In the genomic region with DNA sequence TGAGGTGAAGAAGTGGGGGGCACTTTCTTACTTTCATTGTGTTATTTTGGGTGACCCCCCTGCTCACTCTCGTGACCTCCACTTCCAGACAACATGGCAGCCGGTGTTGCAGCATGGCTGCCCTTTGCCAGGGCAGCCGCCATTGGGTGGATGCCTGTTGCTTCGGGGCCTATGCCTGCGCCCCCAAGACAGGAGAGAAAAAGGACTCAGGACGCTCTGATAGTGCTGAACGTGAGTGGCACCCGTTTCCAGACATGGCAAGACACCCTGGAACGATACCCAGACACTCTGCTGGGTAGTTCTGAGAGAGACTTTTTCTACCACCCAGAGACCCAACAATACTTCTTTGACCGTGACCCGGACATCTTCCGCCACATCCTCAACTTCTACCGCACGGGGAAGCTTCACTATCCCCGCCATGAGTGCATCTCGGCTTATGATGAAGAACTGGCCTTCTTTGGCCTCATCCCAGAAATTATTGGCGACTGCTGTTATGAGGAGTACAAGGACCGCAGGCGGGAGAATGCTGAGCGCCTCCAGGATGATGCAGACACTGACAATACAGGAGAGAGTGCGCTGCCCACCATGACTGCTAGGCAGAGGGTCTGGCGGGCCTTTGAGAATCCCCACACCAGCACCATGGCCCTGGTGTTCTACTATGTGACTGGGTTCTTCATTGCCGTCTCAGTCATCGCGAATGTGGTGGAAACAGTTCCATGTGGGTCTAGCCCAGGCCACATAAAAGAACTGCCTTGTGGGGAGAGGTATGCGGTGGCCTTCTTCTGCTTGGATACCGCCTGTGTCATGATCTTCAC, we compare ENCODE assay signal across 11 mouse cellular contexts. TPM values are rescaled to one million over a fixed set of nuclear protein-coding genes. Genes with fewer than 3 reads are reported as not detected.
DNase-seq lines count a peak whose midpoint lies in the region; ATAC-seq lines count a peak whose summit lies in the region.
"Had no signal": no experiment of that assay in that cellular context is flagged by ENCODE, and none has a peak within 500 bp of the region (broad histone marks: within the 10 kb centered on the region; RNA-seq: fewer than 3 reads in every experiment).

No protein-coding gene starts in this region.

- no peaks in the 10 kb centered on the region for H3K9me3 ChIP-seq in neural tube, embryonic 12.5 days
- H3K9me3 ChIP-seq in forebrain, embryonic 15.5 days = no peaks in the 10 kb centered on the region
- H3K9me3 ChIP-seq in neural tube, embryonic 13.5 days = no peaks in the 10 kb centered on the region

- 94% methylated on average over 27 of the region's 27 CpGs for WGBS in neural tube, embryonic 12.5 days
- WGBS in forebrain, embryonic 15.5 days = 95% methylated on average over 27 of the region's 27 CpGs
- 94% methylated on average over 27 of the region's 27 CpGs for WGBS in neural tube, embryonic 13.5 days

- H3K9ac ChIP-seq in neural tube, embryonic 12.5 days = no peak overlapping the region
- no peak overlapping the region for H3K9ac ChIP-seq in forebrain, embryonic 15.5 days (replicated peaks)
- no peak overlapping the region for H3K9ac ChIP-seq in neural tube, embryonic 13.5 days

- no peak overlapping the region for H3K27ac ChIP-seq in neural tube, embryonic 12.5 days
- H3K27ac ChIP-seq in forebrain, embryonic 15.5 days (replicated peaks) = no peak overlapping the region
- H3K27ac ChIP-seq in neural tube, embryonic 13.5 days (replicated peaks) = no peak overlapping the region
- H3K27ac ChIP-seq: gastrocnemius, adult 2 months had no signal

- intact Hi-C loops in gastrocnemius, postnatal 14 days (cut with DNase I; ENCODE audit: low total_unique reads) = no loop called here

- peak; percentile 2 for DNase-seq in gastrocnemius, postnatal 14 days
- DNase-seq in gastrocnemius, postnatal 4 days (ENCODE audit: low spot score in 2 of 2) = no peak
- DNase-seq in neural tube, embryonic 10.5 days (ENCODE audit: extremely low spot score, low spot score) = no peak
- DNase-seq in thymus, postnatal 0 days (ENCODE audit: low spot score) = no peak
- no peak for DNase-seq in adrenal gland, adult (ENCODE audit: inconsistent age in 2 of 2, low spot score in 1 of 2)
- DNase-seq: gastrocnemius, adult 2 months had no signal

- H3K4me3 ChIP-seq in neural tube, embryonic 12.5 days = peak overlapping the region; percentile 74; the same call in 1 of the 2 replicates
- peak overlapping the region; percentile 83 for H3K4me3 ChIP-seq in forebrain, embryonic 15.5 days
- H3K4me3 ChIP-seq in neural tube, embryonic 13.5 days = peak overlapping the region; percentile 85

- no peak for ATAC-seq in neural tube, embryonic 12.5 days (ENCODE audit: low FRiP score, low read depth)
- no peak for ATAC-seq in forebrain, embryonic 15.5 days (replicated peaks)
- ATAC-seq in neural tube, embryonic 13.5 days (ENCODE audit: low read depth) = no peak

- 0 out of 2 replicates have a peak, but pooled peaks cover 4% of the 10 kb centered on the region for H3K4me1 ChIP-seq in neural tube, embryonic 12.5 days
- 0 out of 2 replicates have a peak, but pooled peaks cover 8% of the 10 kb centered on the region for H3K4me1 ChIP-seq in forebrain, embryonic 15.5 days
- peaks cover 6% of the 10 kb centered on the region; the same call in 1 of the 2 replicates for H3K4me1 ChIP-seq in neural tube, embryonic 13.5 days (replicated peaks)

- peak overlapping the region; percentile 94 for H3K4me2 ChIP-seq in neural tube, embryonic 12.5 days (replicated peaks)
- H3K4me2 ChIP-seq in forebrain, embryonic 15.5 days (replicated peaks) = 0 out of 2 replicates have a peak overlapping the region, but pooled peaks have one; percentile 79
- peak overlapping the region; percentile 86 for H3K4me2 ChIP-seq in neural tube, embryonic 13.5 days

- no peaks in the 10 kb centered on the region; the same call in 1 of the 2 replicates for H3K27me3 ChIP-seq in neural tube, embryonic 12.5 days (replicated peaks)
- H3K27me3 ChIP-seq in forebrain, embryonic 15.5 days = no peaks in the 10 kb centered on the region
- H3K27me3 ChIP-seq in neural tube, embryonic 13.5 days = 0 out of 2 replicates have a peak, but pooled peaks cover 7% of the 10 kb centered on the region

- H3K36me3 ChIP-seq in neural tube, embryonic 12.5 days = no peaks in the 10 kb centered on the region
- H3K36me3 ChIP-seq in forebrain, embryonic 15.5 days = no peaks in the 10 kb centered on the region
- no peaks in the 10 kb centered on the region for H3K36me3 ChIP-seq in neural tube, embryonic 13.5 days

RNA-seq across cellular contexts. Expression of gene Kcnd2, which starts 1.1 kb away (rescaled TPM):
- under 1 TPM; 0.04 to 0.09 TPM for total RNA-seq in gastrocnemius, postnatal 14 days (2021)
- under 1 TPM; 0.25 to 0.57 TPM for total RNA-seq in gastrocnemius, postnatal 4 days (2021)
- polyA plus RNA-seq in neural tube, embryonic 12.5 days (2016; fragmentation: Nextera tagmentation; extraction: Ambion mirVana) = 6.4 and 6.6 TPM in 2 replicates
- polyA plus RNA-seq in forebrain, embryonic 15.5 days (2015; fragmentation: Nextera tagmentation; extraction: Ambion mirVana) = 9.0 and 10.5 TPM in 2 replicates
- polyA plus RNA-seq in neural tube, embryonic 13.5 days (2015; fragmentation: Nextera tagmentation; extraction: Ambion mirVana) = 14.7 and 14.8 TPM in 2 replicates
- polyA plus RNA-seq in thymus, postnatal 0 days (2015; fragmentation: Nextera tagmentation; extraction: Ambion mirVana) = 0.03 TPM in 1 of 2 replicates, not detected in the other
- polyA plus RNA-seq: C2C12; spleen, adult 2 months had no signal
